Mouse (Mus musculus) olfactory bulb, adult 2 months (tissue): Measurements from ENCODE around the gene Smarcc2. TPM values are rescaled to one million over a fixed set of nuclear protein-coding genes. Genes with fewer than 3 reads are reported as not detected.
A peak's percentile ranks its signal among the peaks of the same experiment; 100 is the strongest.

Experiments
- H3K27ac ChIP-seq: fragments of 200-500 bp; 2 replicates; pipeline ENCODE4 v1.5.1; 2012; ENCODE audit warnings: low read depth, low read length; ENCODE audit not compliant: insufficient read depth
- H3K4me1 ChIP-seq: fragments of 200-500 bp; 2 replicates; pipeline ENCODE4 v1.6.1; 2012; ENCODE audit warnings: low read length; ENCODE audit not compliant: control insufficient read depth, insufficient read depth
- H3K4me3 ChIP-seq: fragments of 200-500 bp; 2 replicates; pipeline ENCODE4 v1.5.1; 2012; ENCODE audit warnings: mild to moderate bottlenecking, low read depth, low read length, moderate library complexity; ENCODE audit not compliant: insufficient read depth
- CTCF ChIP-seq: fragments of 200-500 bp; IDR thresholded peaks from 2 replicates; pipeline ENCODE4 v1.5.1; 2012; ENCODE audit warnings: low read depth, mild to moderate bottlenecking, low read length, moderate library complexity; ENCODE audit not compliant: insufficient read depth
- POLR2A ChIP-seq: fragments of 200-500 bp; IDR thresholded peaks from 2 replicates; pipeline ENCODE4 v1.6.1; 2012; ENCODE audit warnings: mild to moderate bottlenecking, low read depth, low read length, moderate library complexity; ENCODE audit not compliant: insufficient read depth
- WGBS: fragments of 180-500 bp; shearing (Covaris S2); methylation state at CpG from one replicate; pipeline ENCODE4 v1.1.7; 2018; 5-methylcytosine and 5-hydroxymethylcytosine counted together
- polyA plus RNA-seq: library from polyadenylated mRNA; stranded (reverse); fragments of >200 nt; gene quantifications from 2 replicates; pipeline ENCODE4 v1.2.4, GENCODE M21; 2012; ENCODE audit warnings: low replicate concordance; ENCODE audit not compliant: missing spikeins, insufficient read depth, insufficient read length

Gene Smarcc2
- polyA plus RNA-seq, 1 experiment: 251 TPM

GRCm38 (mm10) chr10:128458348-128458718 lies 715 bp upstream of the Smarcc2 start:
- peaks cover 7% of the 10 kb centered on the region for H3K4me1 ChIP-seq
- H3K4me3 ChIP-seq: peak overlapping the region; percentile 97
- peak overlapping the region; percentile 87 for H3K27ac ChIP-seq
- no peak for TF ChIP-seq POLR2A
- WGBS: 1% methylated on average over 29 of the region's 29 CpGs

- H3K4me3 ChIP-seq: peak overlapping the region; percentile 97
- WGBS: 3% methylated on average over 56 of the region's 67 CpGs
- TF ChIP-seq POLR2A (no peak), CTCF (no peak)
- peak overlapping the region; percentile 78 for H3K27ac ChIP-seq
- peaks cover 7% of the 10 kb centered on the region for H3K4me1 ChIP-seq
These were observed 591 bp downstream of the Smarcc2 start for GRCm38 (mm10) chr10:128459409-128460269.

- Histone ChIP-seq H3K4me1 (peaks cover 7% of the 10 kb centered on the region), H3K27ac (no peak overlapping the region), H3K4me3 (peak overlapping the region; percentile 97)
- WGBS: 1% methylated on average over 5 of the region's 5 CpGs
- TF ChIP-seq POLR2A: no peak
- no peak for TF ChIP-seq CTCF
These were observed 1.2 kb downstream of the Smarcc2 start for GRCm38 (mm10) chr10:128460270-128460630.

GRCm38 (mm10) chr10:128474366-128474765 lies 15.3 kb downstream of the Smarcc2 start:
- Histone ChIP-seq H3K27ac (no peak overlapping the region), H3K4me3 (no peak overlapping the region), H3K4me1 (no peaks in the 10 kb centered on the region)
- TF ChIP-seq POLR2A (no peak), CTCF (no peak)
- WGBS: 87% methylated on average over 12 of the region's 12 CpGs

- peaks cover 26% of the 10 kb centered on the region for H3K4me1 ChIP-seq
- TF ChIP-seq CTCF (no peak), POLR2A (no peak)
- H3K4me3 ChIP-seq: no peak overlapping the region
- H3K27ac ChIP-seq: no peak overlapping the region
- WGBS: 76% methylated on average over 7 of the region's 7 CpGs
These were observed 27.3 kb downstream of the Smarcc2 start for GRCm38 (mm10) chr10:128486370-128486769.

GRCm38 (mm10) chr10:128487861-128488712 lies 29.0 kb downstream of the Smarcc2 start:
- 76% methylated on average over 22 of the region's 22 CpGs for WGBS
- Histone ChIP-seq H3K27ac (peak overlapping the region; percentile 24; the same call in 1 of the 2 replicates), H3K4me3 (no peak overlapping the region), H3K4me1 (peaks cover 32% of the 10 kb centered on the region)
- TF ChIP-seq CTCF (no peak), POLR2A (no peak)

GRCm38 (mm10) chr10:128488776-128489175 lies 29.7 kb downstream of the Smarcc2 start:
- no peak for TF ChIP-seq POLR2A
- TF ChIP-seq CTCF: no peak
- WGBS: 39% methylated on average over 4 of the region's 4 CpGs
- peaks cover 32% of the 10 kb centered on the region for H3K4me1 ChIP-seq
- no peak overlapping the region for H3K4me3 ChIP-seq
- peak overlapping the region; percentile 24; the same call in 1 of the 2 replicates for H3K27ac ChIP-seq

GRCm38 (mm10) chr10:128489380-128489779 lies 30.3 kb downstream of the Smarcc2 start:
- Histone ChIP-seq H3K4me3 (no peak overlapping the region), H3K27ac (peak overlapping the region; percentile 38; the same call in 1 of the 2 replicates), H3K4me1 (peaks cover 32% of the 10 kb centered on the region)
- TF ChIP-seq POLR2A: no peak
- no peak for TF ChIP-seq CTCF
- WGBS: 29% methylated on average over 5 of the region's 5 CpGs

GRCm38 (mm10) chr10:128489785-128490184 lies 30.7 kb downstream of the Smarcc2 start:
- TF ChIP-seq POLR2A (no peak), CTCF (no peak)
- H3K4me1 ChIP-seq: peaks cover 34% of the 10 kb centered on the region
- no peak overlapping the region for H3K4me3 ChIP-seq
- peak overlapping the region; percentile 38 for H3K27ac ChIP-seq
- 38% methylated on average over 4 of the region's 4 CpGs for WGBS
